Mouse (Mus musculus) kidney, adult 2 months (tissue): ENCODE measurements around the gene Ampd3.

Source experiments
- CTCF ChIP-seq: fragments of 200-500 bp; conservative IDR thresholded peaks from 2 replicates; pipeline ENCODE4 v1.5.1; 2011; ENCODE audit warnings: low read depth, mild to moderate bottlenecking, control low read depth, low read length, moderate library complexity, mixed read lengths; ENCODE audit not compliant: insufficient read depth, insufficient read length
- POLR2A ChIP-seq: fragments of 200-500 bp; IDR thresholded peaks from one replicate; pipeline ENCODE4 v1.6.1; 2011; ENCODE audit warnings: low read depth, low read length, control low read depth

DNA sequence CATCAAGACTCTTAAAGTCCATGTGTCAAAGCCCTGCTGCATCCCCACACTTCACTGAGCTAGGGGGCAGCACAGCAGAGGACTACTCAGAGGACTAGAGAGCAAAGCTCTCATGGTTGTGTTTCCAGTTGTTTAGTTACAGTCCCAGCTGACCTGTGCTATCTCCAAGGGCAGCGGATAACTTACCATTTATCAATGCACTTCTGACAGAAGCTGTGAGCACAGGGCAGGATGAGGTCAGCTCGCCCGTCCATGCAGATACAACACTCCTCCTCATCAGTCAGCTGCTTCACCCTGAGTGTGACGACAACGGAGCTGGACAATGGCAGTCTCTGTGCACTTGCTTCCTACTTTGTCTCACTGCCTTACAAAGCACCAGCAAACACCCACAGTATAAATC is 53.1 kb downstream of the Ampd3 start:
- TF ChIP-seq POLR2A (no peak), CTCF (0 out of 2 replicates have a peak, but pooled peaks have one; percentile 14)
